Mouse (Mus musculus) megakaryocyte, embryonic 14.5 days (primary cell): ENCODE data around the gene Pan2.

Experiments used
- FLI1 ChIP-seq: IDR thresholded peaks from 2 replicates; pipeline ENCODE4 v1.6.1; 2012; ENCODE audit warnings: low read length, inconsistent platforms, mixed read lengths
- GATA1 ChIP-seq: IDR thresholded peaks from 3 replicates; pipeline ENCODE4 v1.6.1; 2012; ENCODE audit warnings: mixed read lengths, low read length, inconsistent platforms, borderline replicate concordance

- TF ChIP-seq GATA1 (no peak), FLI1 (no peak)
Measured at GRCm38 (mm10) chr10:128281682-128282081, 21.5 kb upstream of the Pan2 start.
